Mouse (Mus musculus): Measurements from ENCODE around the gene Fam198a.

GRCm38 (mm10) chr9:121906456-121906855 lies 44.3 kb upstream of the Fam198a start:
- TF ChIP-seq CTCF (IDR thresholded peaks at IDR 0.05) = no peak
- TF ChIP-seq EP300 (IDR thresholded peaks at IDR 0.05) = no peak

Measured in lung, postnatal 0 days (tissue).